Mouse (Mus musculus): ENCODE data around the gene Syt15. TPM values are rescaled to one million over a fixed set of nuclear protein-coding genes. Genes with fewer than 3 reads are reported as not detected.

Syt15 gene
- 0.24 TPM for polyA plus RNA-seq (2017; shearing (Covaris generic))

GRCm38 (mm10) chr14:34219295-34219694, at the start of gene Syt15:
TSS of gene Syt15 (plus strand) at chr14:34219595.

GRCm38 (mm10) chr14:34201231-34202035, 18.0 kb upstream of the Syt15 start, which contains the start of gene Gprin2:
TSS of gene Gprin2 (minus strand) at chr14:34201653.

Other genes with a start within 250 kb of the Syt15 start
- not detected for gene Zfp488, start 240.8 kb upstream of the Syt15 start, polyA plus RNA-seq (2017; shearing (Covaris generic))
- not detected for gene Gm30083, start 204.4 kb upstream of the Syt15 start, polyA plus RNA-seq (2017; shearing (Covaris generic))
- not detected for gene Gm5460, start 202.8 kb upstream of the Syt15 start, polyA plus RNA-seq (2017; shearing (Covaris generic))
- not detected for gene Antxrl, start 166.9 kb upstream of the Syt15 start, polyA plus RNA-seq (2017; shearing (Covaris generic))
- gene Anxa8, start 133.6 kb upstream of the Syt15 start, polyA plus RNA-seq (2017; shearing (Covaris generic)): not detected
- gene A630023A22Rik, start 116.8 kb upstream of the Syt15 start, polyA plus RNA-seq (2017; shearing (Covaris generic)): not detected
- gene Npy4r, start 67.1 kb upstream of the Syt15 start, polyA plus RNA-seq (2017; shearing (Covaris generic)): not detected
- gene Gprin2, start 17.9 kb upstream of the Syt15 start, polyA plus RNA-seq (2017; shearing (Covaris generic)): not detected
- gene Shld2, start 90.9 kb downstream of the Syt15 start, polyA plus RNA-seq (2017; shearing (Covaris generic)): 23.1 TPM
- 104 TPM for gene Glud1, start 91.1 kb downstream of the Syt15 start, polyA plus RNA-seq (2017; shearing (Covaris generic))
- gene Fam25c, start 135.8 kb downstream of the Syt15 start, polyA plus RNA-seq (2017; shearing (Covaris generic)): not detected
- not detected for gene Sncg, start 155.2 kb downstream of the Syt15 start, polyA plus RNA-seq (2017; shearing (Covaris generic))
- gene Mmrn2, start 155.9 kb downstream of the Syt15 start, polyA plus RNA-seq (2017; shearing (Covaris generic)): 0.15 TPM

Measured in effector memory CD4-positive, alpha-beta T cell, adult 5 months (primary cell).